Mouse (Mus musculus): ENCODE data around the gene Vmn1r55. TPM values are rescaled to one million over a fixed set of nuclear protein-coding genes. Genes with fewer than 3 reads are reported as not detected.
A peak's percentile ranks its signal among the peaks of the same experiment; 100 is the strongest.
"Not testable (repeated sequence)": the region's sequence is repeated elsewhere in the genome, so short reads cannot be mapped to it uniquely, and the experiment has no call there.

Gene Vmn1r55
- not detected in 2 replicates for polyA plus RNA-seq (2012; rRNA removed)

- H3K4me3 ChIP-seq (ENCODE audit: low read depth, low read length); H3K27me3 ChIP-seq (ENCODE audit: control insufficient read depth, insufficient read depth, low read length); H3K36me3 ChIP-seq (ENCODE audit: control insufficient read depth, insufficient read depth, low read length); H3K4me1 ChIP-seq (ENCODE audit: control insufficient read depth, insufficient read depth, insufficient read length, low read length); H3K27ac ChIP-seq (ENCODE audit: insufficient read depth, low read depth, low read length): not testable (repeated sequence)
Observed at GRCm38 (mm10) chr7:5149570-5149969, at the start of gene Vmn1r55. Gene Vmn1r55 (minus strand): TSS chr7:5149670.

- H3K4me3 ChIP-seq (ENCODE audit: low read depth, low read length); H3K4me1 ChIP-seq (ENCODE audit: control insufficient read depth, insufficient read depth, insufficient read length, low read length); H3K36me3 ChIP-seq (ENCODE audit: control insufficient read depth, insufficient read depth, low read length); H3K27me3 ChIP-seq (ENCODE audit: control insufficient read depth, insufficient read depth, low read length); H3K27ac ChIP-seq (ENCODE audit: insufficient read depth, low read depth, low read length): not testable (repeated sequence)
Observed at GRCm38 (mm10) chr7:5196647-5197046, 47.2 kb upstream of the Vmn1r55 start, which contains the start of gene Vmn1r56. Gene Vmn1r56 (minus strand): TSS chr7:5196747.

DNA sequence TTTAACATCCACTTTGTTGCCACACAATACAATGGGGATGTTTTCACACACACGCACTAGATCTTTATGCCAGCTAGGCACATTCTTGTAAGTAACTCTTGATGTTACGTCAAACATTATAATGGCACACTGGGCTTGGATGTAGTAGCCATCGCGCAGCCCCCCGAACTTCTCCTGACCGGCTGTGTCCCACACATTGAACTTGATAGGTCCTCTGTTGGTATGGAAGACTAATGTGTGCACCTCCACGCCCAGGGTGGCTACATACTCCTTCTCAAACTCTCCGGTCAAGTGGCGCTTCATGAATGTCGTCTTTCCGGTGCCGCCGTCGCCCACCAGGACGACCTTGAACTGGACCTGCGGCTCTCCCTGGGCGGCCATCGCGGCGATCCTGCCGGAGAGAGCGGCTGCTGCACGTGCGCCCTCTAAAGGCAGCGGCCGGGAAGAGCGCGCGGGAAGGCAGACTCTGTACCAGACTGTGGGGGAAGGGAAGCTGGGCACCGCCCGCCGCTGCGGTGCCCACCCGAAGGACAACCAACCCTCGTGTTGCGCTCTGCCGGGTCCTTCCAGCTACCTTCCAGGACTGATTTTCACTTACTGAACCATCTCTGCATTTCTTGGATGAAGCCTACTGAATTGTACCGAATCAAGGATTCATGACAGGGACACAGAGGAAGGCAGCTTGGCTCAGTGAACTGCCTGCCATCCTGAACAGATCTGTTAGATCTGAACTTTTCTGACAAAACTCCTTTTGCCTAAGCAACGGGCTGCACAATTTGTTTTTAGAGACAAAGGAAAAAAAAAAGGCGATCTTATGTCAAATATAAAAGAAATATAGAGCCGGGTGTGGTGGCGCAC is 23.7 kb downstream of the Vmn1r55 start, which contains the start of gene Rasl2-9:
Rasl2-9 (minus strand) TSS at position 402 of the 858 bp plus-strand sequence.
- H3K27me3 ChIP-seq (ENCODE audit: control insufficient read depth, insufficient read depth, low read length), result no peaks in the 10 kb centered on the region
- TF ChIP-seq CTCF (IDR thresholded peaks at IDR 0.05; ENCODE audit: extremely low read depth, insufficient read length, insufficient replicate concordance, low read depth, low read length) (peak; percentile 64), POLR2A (IDR thresholded peaks at IDR 0.05; ENCODE audit: low read depth, low read length) (no peak)
- 16% methylated on average over 42 of the region's 42 CpGs for WGBS
- peak within 1 kb of the TSS; percentile 64 for H3K4me3 ChIP-seq (ENCODE audit: low read depth, low read length)
- no peaks in the 10 kb centered on the region for H3K36me3 ChIP-seq (ENCODE audit: control insufficient read depth, insufficient read depth, low read length)
- no peak within 1 kb of the TSS for H3K27ac ChIP-seq (ENCODE audit: insufficient read depth, low read depth, low read length)
- H3K4me1 ChIP-seq (ENCODE audit: control insufficient read depth, insufficient read depth, insufficient read length, low read length), result no peaks in the 10 kb centered on the region

GRCm38 (mm10) chr7:5125078-5125477 is 24.4 kb downstream of the Vmn1r55 start:
- no peak overlapping the region for H3K27ac ChIP-seq (ENCODE audit: insufficient read depth, low read depth, low read length)
- 81% methylated on average over 8 of the region's 8 CpGs for WGBS
- H3K4me3 ChIP-seq (ENCODE audit: low read depth, low read length), result no peak overlapping the region
- no peak for TF ChIP-seq POLR2A (IDR thresholded peaks at IDR 0.05; ENCODE audit: low read depth, low read length)
- no peak for TF ChIP-seq CTCF (IDR thresholded peaks at IDR 0.05; ENCODE audit: extremely low read depth, insufficient read length, insufficient replicate concordance, low read depth, low read length)
- H3K27me3 ChIP-seq (ENCODE audit: control insufficient read depth, insufficient read depth, low read length), result no peaks in the 10 kb centered on the region
- H3K4me1 ChIP-seq (ENCODE audit: control insufficient read depth, insufficient read depth, insufficient read length, low read length), result no peaks in the 10 kb centered on the region
- no peaks in the 10 kb centered on the region for H3K36me3 ChIP-seq (ENCODE audit: control insufficient read depth, insufficient read depth, low read length)

GRCm38 (mm10) chr7:5116850-5117249 is 32.6 kb downstream of the Vmn1r55 start, which contains the start of gene Rfpl4:
Gene Rfpl4 (minus strand): TSS chr7:5116950.
- Histone ChIP-seq H3K27me3 (ENCODE audit: control insufficient read depth, insufficient read depth, low read length) (no peaks in the 10 kb centered on the region), H3K4me1 (ENCODE audit: control insufficient read depth, insufficient read depth, insufficient read length, low read length) (no peaks in the 10 kb centered on the region), H3K36me3 (ENCODE audit: control insufficient read depth, insufficient read depth, low read length) (no peaks in the 10 kb centered on the region), H3K4me3 (ENCODE audit: low read depth, low read length) (no peak within 1 kb of the TSS), H3K27ac (ENCODE audit: insufficient read depth, low read depth, low read length) (no peak within 1 kb of the TSS)
- WGBS, result 86% methylated on average over 3 of the region's 3 CpGs
- TF ChIP-seq CTCF (IDR thresholded peaks at IDR 0.05; ENCODE audit: extremely low read depth, insufficient read length, insufficient replicate concordance, low read depth, low read length) (no peak), POLR2A (IDR thresholded peaks at IDR 0.05; ENCODE audit: low read depth, low read length) (no peak)

DNA sequence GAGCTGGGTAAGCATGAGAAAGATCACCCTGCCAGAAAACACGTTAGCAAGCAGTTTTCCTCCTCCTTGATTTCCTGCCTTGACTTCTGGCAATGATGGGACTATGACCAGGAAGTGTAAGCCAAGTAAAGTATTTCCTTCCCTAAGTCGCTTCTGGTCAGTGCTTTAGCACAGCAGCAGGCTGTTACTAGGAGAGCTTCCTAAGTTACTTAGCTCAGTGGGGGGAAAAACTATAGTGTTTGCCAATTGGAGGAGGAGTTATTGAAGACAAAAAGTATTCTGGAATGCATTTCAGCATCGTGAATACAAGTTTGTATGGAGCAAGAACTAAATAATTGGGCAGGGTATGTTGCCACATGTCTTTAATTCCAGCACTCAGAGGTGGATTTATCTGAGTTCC is 36.8 kb downstream of the Vmn1r55 start:
- H3K4me1 ChIP-seq (ENCODE audit: control insufficient read depth, insufficient read depth, insufficient read length, low read length), result no peaks in the 10 kb centered on the region
- WGBS, result 26% methylated on average over 3 of the region's 3 CpGs
- TF ChIP-seq POLR2A (IDR thresholded peaks at IDR 0.05; ENCODE audit: low read depth, low read length) (no peak), CTCF (IDR thresholded peaks at IDR 0.05; ENCODE audit: extremely low read depth, insufficient read length, insufficient replicate concordance, low read depth, low read length) (no peak)
- no peak overlapping the region for H3K27ac ChIP-seq (ENCODE audit: insufficient read depth, low read depth, low read length)
- no peaks in the 10 kb centered on the region for H3K36me3 ChIP-seq (ENCODE audit: control insufficient read depth, insufficient read depth, low read length)
- H3K27me3 ChIP-seq (ENCODE audit: control insufficient read depth, insufficient read depth, low read length), result no peaks in the 10 kb centered on the region; the same call in 1 of the 2 replicates
- no peak overlapping the region for H3K4me3 ChIP-seq (ENCODE audit: low read depth, low read length)

DNA sequence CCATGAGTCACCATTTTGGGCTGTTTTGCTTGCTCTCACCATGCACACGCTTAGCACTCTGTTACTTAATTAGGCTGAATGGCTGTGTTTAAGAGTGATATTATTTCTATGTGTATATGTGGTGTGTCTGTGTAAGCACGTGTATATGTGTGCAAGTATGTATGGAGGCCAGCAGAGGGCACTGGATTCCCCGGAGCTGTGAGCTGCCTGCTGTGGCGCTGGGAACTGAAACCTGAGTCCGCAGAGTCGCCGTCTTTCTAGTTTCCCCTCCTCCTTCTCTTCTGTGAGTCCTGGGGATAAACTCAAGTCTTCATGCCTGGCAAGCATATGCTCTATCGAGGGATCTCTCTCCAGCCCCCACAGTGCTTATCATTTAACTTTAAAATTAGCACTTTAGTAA is 40.2 kb downstream of the Vmn1r55 start:
- 79% methylated on average over 8 of the region's 8 CpGs for WGBS
- Histone ChIP-seq H3K27me3 (ENCODE audit: control insufficient read depth, insufficient read depth, low read length) (no peaks in the 10 kb centered on the region; the same call in 1 of the 2 replicates), H3K4me1 (ENCODE audit: control insufficient read depth, insufficient read depth, insufficient read length, low read length) (no peaks in the 10 kb centered on the region), H3K27ac (ENCODE audit: insufficient read depth, low read depth, low read length) (no peak overlapping the region), H3K36me3 (ENCODE audit: control insufficient read depth, insufficient read depth, low read length) (no peaks in the 10 kb centered on the region), H3K4me3 (ENCODE audit: low read depth, low read length) (no peak overlapping the region)
- TF ChIP-seq POLR2A (IDR thresholded peaks at IDR 0.05; ENCODE audit: low read depth, low read length), result no peak
- no peak for TF ChIP-seq CTCF (IDR thresholded peaks at IDR 0.05; ENCODE audit: extremely low read depth, insufficient read length, insufficient replicate concordance, low read depth, low read length)

Measured in small intestine, adult 2 months (tissue).